Mouse (Mus musculus): Measurements from ENCODE around the gene Was.

GRCm38 (mm10) chrX:8105019-8105418 is 14.7 kb upstream of the Was start:
- no peak for TF ChIP-seq CTCF (IDR thresholded peaks at IDR 0.05; ENCODE audit: low read depth)
- TF ChIP-seq EP300 (IDR thresholded peaks at IDR 0.05; ENCODE audit: low read depth) = no peak
